Mouse (Mus musculus) gastrocnemius, adult 8-10 months (tissue): ENCODE results near the gene Olfr548-ps1. TPM values are rescaled to one million over a fixed set of nuclear protein-coding genes. Genes with fewer than 3 reads are reported as not detected.
"Not testable (repeated sequence)": the region's sequence is repeated elsewhere in the genome, so short reads cannot be mapped to it uniquely, and the experiment has no call there.

Source experiments
- DNase-seq, 2 experiments: peaks; one replicate each; pipeline ENCODE4 v3.0.0; 2022; ENCODE audit warnings: low spot score in 2 of 2
- total RNA-seq, 4 experiments: library from RNA; stranded (reverse); gene quantifications; 2 replicates each; pipeline ENCODE4 v1.2.4; 2022

Olfr548-ps1 gene
- total RNA-seq, result not detected

GRCm38 (mm10) chr7:102540596-102540995 lies at the start of gene Olfr548-ps1:
Gene Olfr548-ps1, plus strand, starts transcription at chr7:102540896.
- DNase-seq, result no peak

DNA sequence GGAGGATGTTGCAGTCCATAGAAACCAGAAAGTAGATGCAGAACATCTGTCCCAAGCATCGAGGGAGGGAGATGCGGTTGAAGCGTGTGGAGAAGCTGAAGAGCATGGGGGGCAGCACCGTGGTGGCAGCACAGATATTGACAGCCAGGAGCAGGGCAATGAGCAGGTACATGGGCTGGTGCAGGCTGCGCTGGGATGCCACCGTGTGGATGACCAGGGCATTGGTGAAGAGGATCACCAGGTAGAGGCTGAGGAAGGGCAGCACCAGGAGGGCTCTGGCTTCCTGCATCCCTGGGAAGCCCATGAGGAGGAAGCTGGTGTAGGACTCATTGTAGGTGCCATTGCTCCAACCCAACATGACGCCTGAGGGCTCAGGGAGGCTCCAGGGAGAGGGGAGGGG lies 46.3 kb upstream of the Olfr548-ps1 start:
- not testable (repeated sequence) for DNase-seq

- no peak for DNase-seq
These were observed 41.2 kb upstream of the Olfr548-ps1 start, which contains the start of gene Olfr545 for GRCm38 (mm10) chr7:102499473-102499872. Gene Olfr545, minus strand, starts transcription at chr7:102499573.

DNA sequence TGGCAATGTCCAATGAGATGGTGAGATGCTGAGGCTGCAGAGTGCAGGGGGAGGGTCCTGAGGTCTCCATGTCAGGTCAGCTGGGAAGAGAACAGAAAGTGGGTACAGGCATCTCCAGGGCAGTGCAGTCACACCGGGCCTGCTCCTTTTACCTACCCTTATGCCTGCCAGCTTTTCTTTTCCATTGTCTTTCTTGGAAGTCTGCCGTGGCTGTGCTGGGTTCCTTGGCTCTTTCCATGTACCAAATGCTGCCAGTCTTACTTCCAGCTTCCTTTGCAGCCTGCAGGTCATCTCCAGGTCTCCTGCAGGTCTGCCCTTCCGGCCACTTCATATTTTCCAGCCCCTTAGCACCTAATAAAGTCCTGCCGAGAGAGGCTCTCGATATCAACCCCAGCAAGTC lies 38.7 kb upstream of the Olfr548-ps1 start:
- DNase-seq, result no peak

DNA sequence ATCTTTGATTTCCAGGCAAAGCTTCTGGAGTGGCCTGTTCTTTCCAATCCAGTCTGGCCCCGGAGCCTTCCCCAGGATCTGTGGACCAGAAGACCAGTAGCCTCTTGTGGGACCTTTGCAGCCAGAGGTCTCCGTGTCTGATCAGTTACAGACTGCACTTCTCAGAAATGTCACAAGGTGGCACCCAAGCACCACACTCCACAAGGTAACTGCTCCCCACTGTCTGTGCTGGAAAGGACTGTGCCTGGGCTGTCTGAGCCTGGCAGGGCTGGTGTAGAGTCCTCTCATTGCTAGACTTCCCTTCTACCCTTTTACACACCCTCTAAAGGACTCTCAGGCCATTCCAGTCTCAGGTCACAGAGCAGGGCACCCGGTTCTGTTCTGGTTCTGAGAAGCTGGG lies 33.8 kb upstream of the Olfr548-ps1 start:
- DNase-seq, result peak; percentile 47 to 49

DNA sequence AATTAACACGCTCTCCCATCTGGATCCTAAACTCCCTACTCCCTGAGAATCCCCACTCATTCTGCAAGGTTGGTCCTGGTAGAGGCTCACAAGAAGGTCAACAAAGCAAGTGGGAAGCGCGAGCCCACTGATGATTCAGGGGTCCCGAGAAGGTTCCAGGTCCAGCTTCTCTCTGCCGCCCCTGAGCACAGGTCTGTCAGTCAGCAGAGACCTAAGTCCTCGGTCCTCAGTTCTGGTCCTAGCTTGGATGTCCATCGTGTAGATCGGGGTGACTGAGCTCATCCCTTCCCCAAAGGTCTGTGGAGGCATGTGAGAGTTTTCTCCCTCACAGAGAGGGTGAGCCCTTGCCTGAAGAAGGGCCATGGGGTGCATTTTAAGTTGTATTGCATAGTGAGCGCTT lies 32.6 kb upstream of the Olfr548-ps1 start:
- no peak for DNase-seq

DNA sequence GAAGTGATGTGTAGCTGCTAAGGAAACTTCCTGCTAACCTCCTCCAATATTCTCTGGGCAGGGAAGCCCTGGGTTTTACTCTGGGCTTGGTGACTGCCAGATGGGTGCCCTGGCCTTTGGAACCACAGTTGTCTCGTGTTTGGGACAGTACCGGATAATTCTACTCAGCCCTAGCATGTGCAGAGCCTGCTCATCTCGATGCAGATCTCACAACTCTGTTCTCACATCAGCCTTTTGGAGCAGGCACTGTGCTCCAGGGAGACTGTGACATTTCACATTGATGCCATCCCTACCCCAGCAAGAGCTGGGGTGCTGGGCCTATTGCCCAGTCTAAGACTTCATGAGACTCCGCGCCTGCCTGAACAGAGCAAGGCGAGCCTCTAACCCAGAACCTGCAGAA lies 32.0 kb upstream of the Olfr548-ps1 start:
- DNase-seq, result no peak

DNA sequence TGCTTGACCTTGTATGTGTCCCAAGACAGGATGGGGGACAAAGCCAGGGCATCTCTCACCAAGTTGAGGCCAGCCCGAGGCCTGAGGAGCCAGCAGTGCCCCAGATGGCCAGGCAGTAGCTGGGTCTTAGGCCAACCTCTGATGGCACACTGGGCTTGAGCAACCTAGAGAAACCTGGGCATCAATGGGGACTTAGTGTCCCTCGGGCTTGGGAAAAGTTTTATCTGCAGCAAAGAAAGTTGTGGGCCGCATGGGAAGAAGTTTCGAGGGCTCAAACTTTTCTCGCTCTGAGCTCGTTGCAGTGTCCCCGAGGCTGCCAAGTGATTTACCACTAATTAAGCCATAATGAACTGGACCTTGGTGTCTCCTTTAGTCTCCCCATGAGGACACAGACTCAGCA lies 31.0 kb upstream of the Olfr548-ps1 start:
- no peak for DNase-seq

GRCm38 (mm10) chr7:102511927-102512326 lies 28.8 kb upstream of the Olfr548-ps1 start:
- DNase-seq, result no peak

- peak; percentile 63 to 65 for DNase-seq
These were observed 27.8 kb upstream of the Olfr548-ps1 start for GRCm38 (mm10) chr7:102512814-102513435.

DNA sequence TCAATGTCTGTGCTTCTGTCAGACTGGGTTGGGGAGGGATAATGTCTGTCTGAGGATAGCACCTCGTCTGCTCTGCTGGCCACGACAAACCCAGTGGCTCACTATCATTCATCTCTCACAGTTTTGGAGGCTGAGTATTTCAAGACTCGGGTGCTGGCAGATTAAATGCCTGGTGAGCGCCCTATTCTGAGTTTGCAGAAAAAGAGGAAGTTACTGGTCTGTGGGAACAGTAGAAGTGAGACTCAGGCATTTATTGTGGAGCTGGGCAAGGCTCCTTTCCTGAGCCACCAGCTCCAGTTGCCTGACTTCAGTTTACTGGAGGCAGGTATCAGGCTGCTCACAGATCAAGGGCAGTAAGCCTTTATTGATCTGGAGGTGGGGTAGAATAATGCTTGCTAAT lies 26.6 kb upstream of the Olfr548-ps1 start:
- no peak for DNase-seq

DNA sequence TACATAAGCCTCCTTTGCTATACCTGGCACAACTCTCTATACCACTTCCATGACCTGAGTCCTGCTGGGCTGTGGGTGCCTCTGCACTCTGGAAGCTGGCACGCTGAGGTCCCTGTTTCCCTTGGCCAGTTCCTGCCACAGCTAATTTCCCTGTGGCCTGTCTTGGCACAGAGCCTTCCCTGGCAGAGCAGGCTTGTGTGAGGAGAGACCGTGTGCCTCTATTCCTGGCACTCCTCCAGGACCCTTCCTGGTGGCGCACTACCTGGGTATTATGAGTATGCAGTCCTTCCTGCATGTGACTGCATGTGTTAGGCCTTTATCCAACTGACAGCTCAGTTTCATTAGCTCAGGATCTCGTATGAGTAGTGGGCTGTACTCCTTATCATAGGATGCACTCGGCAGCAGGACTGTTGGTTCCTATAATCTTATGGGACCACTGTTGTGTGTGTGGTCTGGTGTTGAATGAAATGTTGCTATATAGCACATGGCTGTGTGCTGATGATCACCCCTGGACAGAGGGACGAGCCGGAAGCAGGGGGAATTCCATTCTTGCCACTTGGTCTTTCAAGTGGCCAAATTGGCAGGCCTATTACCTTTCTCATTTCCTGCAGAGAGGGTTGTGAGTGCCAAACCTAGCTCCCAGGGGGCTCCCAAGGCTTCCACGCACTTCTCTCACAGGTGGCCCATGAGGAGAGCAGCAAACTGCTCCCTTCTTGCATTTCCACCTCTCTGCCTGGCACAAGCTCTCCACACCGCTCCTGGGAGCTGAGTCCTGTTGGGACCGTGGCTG lies 24.2 kb upstream of the Olfr548-ps1 start:
- no peak for DNase-seq

- DNase-seq, result no peak
These were observed 23.7 kb upstream of the Olfr548-ps1 start for GRCm38 (mm10) chr7:102517051-102517335.

GRCm38 (mm10) chr7:102529052-102529451 lies 11.6 kb upstream of the Olfr548-ps1 start:
- DNase-seq, result no peak

DNA sequence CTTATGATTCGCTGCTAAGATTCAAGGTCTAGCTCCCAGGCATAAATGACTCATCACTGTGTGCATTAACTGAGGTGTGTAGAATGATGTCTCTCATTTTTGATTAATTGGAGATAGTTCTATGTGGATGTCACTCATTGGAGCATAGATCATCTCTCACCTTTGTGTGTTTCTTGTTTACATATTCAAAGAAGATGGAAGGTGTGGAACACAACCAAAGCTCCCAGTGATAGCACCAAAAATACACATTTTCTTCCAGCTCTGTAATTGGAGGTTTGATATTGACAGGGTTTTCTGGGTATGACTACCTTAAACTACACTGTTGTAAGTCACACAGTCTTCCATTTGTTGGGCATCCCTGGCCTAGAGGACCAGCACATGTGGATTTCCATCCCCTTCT lies 6.2 kb upstream of the Olfr548-ps1 start, which contains the start of gene Olfr547:
Gene Olfr547 (plus strand): TSS at position 301 of the 400 bp plus-strand sequence.
- no peak for DNase-seq

DNA sequence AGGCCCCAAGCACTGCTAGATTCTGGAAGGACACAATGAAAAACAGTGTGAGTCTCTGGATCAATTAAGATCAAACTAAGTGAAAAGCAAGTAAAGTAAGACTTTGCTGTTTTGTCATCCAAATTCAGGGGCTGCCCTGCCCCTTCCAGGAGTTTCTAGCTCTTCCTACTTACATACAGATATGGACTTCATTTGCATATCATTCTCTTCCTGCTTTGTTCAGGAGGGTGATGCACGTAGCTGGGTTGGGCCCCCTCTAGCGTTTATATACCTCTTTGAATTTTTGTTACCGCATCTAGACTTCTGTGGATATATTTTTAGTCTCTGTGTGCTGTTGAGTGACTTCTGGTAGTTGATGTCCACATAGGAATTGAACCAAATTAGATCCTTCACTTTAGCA lies 555 bp downstream of the Olfr548-ps1 start:
- no peak for DNase-seq

GRCm38 (mm10) chr7:102549570-102549969 lies 8.9 kb downstream of the Olfr548-ps1 start, which contains the start of gene Olfr549:
Gene Olfr549, plus strand, starts transcription at chr7:102549870.
- no peak for DNase-seq

DNA sequence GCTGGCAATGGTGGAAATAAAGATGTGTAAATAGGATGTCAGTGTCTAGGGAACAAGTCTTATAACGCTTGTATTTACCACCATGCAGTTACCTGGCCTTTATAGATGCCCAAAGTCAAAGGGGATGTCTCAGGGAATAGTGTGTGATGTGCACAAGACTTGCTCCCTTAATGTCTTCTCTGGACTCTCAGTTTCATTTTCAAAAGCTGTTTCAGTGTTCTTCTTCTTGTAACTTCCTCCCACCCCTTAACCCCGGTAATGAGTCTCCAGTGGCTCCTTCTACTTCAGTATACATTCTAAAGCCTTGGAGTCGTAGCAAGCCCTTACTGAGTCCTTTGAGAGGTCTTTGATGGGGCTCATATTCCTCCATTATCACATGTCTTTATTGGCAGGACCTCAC lies 12.6 kb downstream of the Olfr548-ps1 start:
- no peak for DNase-seq

DNA sequence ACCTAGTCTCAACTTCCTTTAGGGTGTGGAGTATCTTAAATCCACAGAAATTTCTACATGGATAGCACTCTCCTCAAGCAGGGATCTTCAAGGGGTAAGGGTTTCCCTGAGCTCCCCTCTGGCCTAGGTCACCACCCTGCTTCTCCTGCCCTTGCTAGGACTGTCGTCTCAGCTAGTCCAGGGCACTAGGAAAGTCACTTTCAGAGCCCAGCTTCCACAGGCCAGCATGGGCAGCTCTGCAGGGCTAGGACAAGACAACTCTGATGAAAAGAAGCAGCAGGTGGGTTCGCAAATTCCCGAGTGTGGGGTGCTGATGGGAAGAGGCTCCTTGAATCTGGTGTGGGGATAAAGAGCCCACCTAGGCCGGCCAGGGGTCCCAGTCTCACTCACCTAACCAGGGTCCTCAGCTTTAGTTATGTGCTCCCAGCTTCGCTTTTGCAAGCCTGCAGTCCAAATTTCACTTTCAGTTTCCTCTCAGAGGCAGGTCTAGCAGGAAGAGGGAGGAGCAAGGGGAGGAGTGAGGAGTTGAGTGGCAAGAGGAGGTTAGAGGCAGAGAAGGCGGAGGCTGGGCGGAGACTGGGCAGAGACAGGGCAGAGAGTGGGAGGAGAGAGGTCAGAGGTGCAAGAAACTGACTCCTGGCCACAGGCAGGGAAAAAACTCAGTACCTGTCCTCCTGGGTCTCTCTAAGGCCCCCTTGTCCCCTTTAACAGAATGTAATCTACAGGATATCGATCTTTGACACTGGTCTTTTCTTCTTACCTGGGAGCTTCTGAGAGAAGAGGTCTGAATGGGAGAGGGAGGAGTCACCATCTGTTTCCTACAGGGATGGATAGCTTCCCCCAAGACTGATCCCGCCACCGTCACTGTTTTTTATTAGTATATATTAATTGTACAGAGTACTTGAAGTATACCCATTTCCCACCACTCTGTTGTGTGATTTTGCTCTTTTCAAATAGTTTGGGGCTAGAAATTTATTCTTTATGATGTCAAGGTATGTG lies 24.6 kb downstream of the Olfr548-ps1 start, which contains the start of gene Trim21:
Gene Trim21 (minus strand): TSS at position 488 of the 999 bp plus-strand sequence.
- peak; percentile 78 to 80 for DNase-seq

GRCm38 (mm10) chr7:102566219-102566618 lies 25.5 kb downstream of the Olfr548-ps1 start:
- no peak for DNase-seq

GRCm38 (mm10) chr7:102571142-102571541 lies 30.4 kb downstream of the Olfr548-ps1 start, which contains the start of gene Olfr550:
Gene Olfr550, plus strand, starts transcription at chr7:102571442.
- DNase-seq, result no peak
